Mouse (Mus musculus): Measurements from ENCODE around the gene Slc25a22.

DNA sequence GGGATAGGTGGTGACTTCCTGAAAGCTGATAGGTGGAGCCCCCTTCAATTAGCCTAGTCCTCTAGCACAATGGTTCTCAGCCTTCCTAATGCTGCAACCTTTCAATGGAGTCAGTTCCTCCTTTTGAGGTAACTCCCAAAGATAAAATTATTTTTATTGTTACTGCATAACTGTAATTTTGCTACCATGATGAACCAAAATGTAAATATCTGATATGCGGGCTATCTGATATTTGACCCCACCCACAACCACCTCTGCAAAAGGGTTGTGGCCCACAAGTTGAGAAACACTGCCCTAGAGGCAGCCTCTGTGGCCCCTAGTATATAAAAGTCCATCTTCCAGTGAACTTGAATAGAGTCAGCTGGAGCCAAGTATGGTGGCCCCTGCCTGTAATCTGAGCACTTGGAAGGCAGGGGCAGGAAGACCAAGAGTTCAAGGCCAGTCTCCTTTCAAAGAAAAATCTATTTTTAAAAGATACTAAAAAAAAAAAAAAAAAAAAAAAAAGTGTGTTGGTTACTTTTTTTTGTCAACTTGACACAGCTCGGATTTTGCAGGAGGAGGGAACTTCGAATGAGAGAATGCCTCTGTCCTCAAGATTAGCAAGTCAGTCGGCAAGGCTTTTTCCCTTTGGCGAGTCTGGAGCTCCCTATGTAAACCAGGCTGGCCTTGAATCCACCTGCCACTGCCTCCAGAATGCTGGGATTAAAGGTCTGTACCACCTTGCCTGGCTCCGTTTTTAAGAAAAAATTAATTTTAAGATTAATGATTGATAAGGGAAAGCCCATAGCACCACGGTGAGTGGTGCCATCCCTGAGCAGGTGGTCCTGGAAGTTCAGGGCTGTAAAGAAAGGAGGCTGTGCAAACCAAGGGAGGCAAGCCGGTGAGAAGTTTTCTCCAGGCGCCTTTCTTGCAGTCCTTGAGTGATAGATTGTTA lies 47.1 kb downstream of the Slc25a22 start:
- TF ChIP-seq CTCF (IDR thresholded peaks at IDR 0.05; ENCODE audit: control insufficient read depth, insufficient read depth, insufficient replicate concordance, low read depth, low read length) (no peak), POLR2A (IDR thresholded peaks at IDR 0.05; ENCODE audit: control insufficient read depth, low read depth, low read length) (no peak)

Measured in testis, adult 2 months (tissue).